Mouse (Mus musculus) embryonic facial prominence, embryonic 11.5 days (tissue): ENCODE data around the gene Hoxa6. TPM values are rescaled to one million over a fixed set of nuclear protein-coding genes. Genes with fewer than 3 reads are reported as not detected.

Source experiments
- ATAC-seq: fragments of 200-750 bp; cut with Nextera tagmentation; replicated peaks from 2 replicates; pipeline ENCODE4 v1.8.0; 2017; ENCODE audit warnings: low read depth; ENCODE audit not compliant: insufficient number of reproducible peaks, low FRiP score, low TSS enrichment
- DNase-seq: peaks from one replicate; pipeline ENCODE4 v3.0.0-alpha.2; 2015; ENCODE audit warnings: low spot score
- H3K27ac ChIP-seq: fragments of 300-500 bp; sonication (generic); replicated peaks from 2 replicates; pipeline ENCODE4 v1.5.1; 2014; ENCODE audit warnings: mild to moderate bottlenecking, low read depth, low read length, control low read depth
- H3K27me3 ChIP-seq: fragments of 300-500 bp; sonication (generic); 2 replicates; pipeline ENCODE4 v1.6.1; 2014; ENCODE audit warnings: mild to moderate bottlenecking, low read length, moderate library complexity, mixed read lengths; ENCODE audit not compliant: control insufficient read depth, insufficient read depth
- H3K36me3 ChIP-seq: fragments of 300-500 bp; sonication (generic); replicated peaks from 2 replicates; pipeline ENCODE4 v1.6.1; 2014; ENCODE audit warnings: low read depth, mild to moderate bottlenecking, low read length, moderate library complexity, mixed read lengths; ENCODE audit not compliant: control insufficient read depth, insufficient read depth
- H3K4me1 ChIP-seq: fragments of 300-500 bp; sonication (generic); 2 replicates; pipeline ENCODE4 v1.6.1; 2014; ENCODE audit warnings: low read length, mixed read lengths; ENCODE audit not compliant: control insufficient read depth, insufficient read depth
- H3K4me2 ChIP-seq: fragments of 300-500 bp; sonication (generic); 2 replicates; pipeline ENCODE4 v1.6.1; 2014; ENCODE audit warnings: low read depth, mild to moderate bottlenecking, control low read depth, low read length, moderate library complexity
- H3K4me3 ChIP-seq: fragments of 300-500 bp; sonication (generic); 2 replicates; pipeline ENCODE4 v1.5.1; 2014; ENCODE audit warnings: low read depth, low read length, control low read depth
- H3K9ac ChIP-seq: fragments of 300-500 bp; sonication (generic); replicated peaks from 2 replicates; pipeline ENCODE4 v1.6.1; 2014; ENCODE audit warnings: mild to moderate bottlenecking, control low read depth, low read length
- H3K9me3 ChIP-seq: fragments of 300-500 bp; sonication (generic); replicated peaks from 2 replicates; pipeline ENCODE4 v1.6.1; 2016; ENCODE audit warnings: mild to moderate bottlenecking, low read length, inconsistent platforms, mixed read lengths; ENCODE audit not compliant: control insufficient read depth
- WGBS: fragments of 180-500 bp; shearing (Covaris S2); extraction: QIAGEN DNeasy Blood & Tissue Kit; methylation state at CpG from one replicate; pipeline ENCODE4 v1.1.7; 2014; 5-methylcytosine and 5-hydroxymethylcytosine counted together
- polyA plus RNA-seq: library from polyadenylated mRNA; unstranded; fragments of >200 nt; fragmentation: Nextera tagmentation; extraction: Ambion mirVana; gene quantifications from 2 replicates; pipeline ENCODE4 v1.2.1, GENCODE M21; 2014

Hoxa6 gene
- polyA plus RNA-seq, 1 experiment from 2014 or later, result not detected

- Histone ChIP-seq H3K36me3 (no peaks in the 10 kb centered on the region), H3K27ac (no peak overlapping the region), H3K4me1 (no peaks in the 10 kb centered on the region), H3K4me2 (no peak overlapping the region), H3K4me3 (no peak overlapping the region), H3K9me3 (no peaks in the 10 kb centered on the region), H3K27me3 (peaks cover 82% of the 10 kb centered on the region), H3K9ac (no peak overlapping the region)
- no peak for DNase-seq
- no peak for ATAC-seq
- WGBS, result 2% methylated on average over 11 of the region's 11 CpGs
These were observed 19.1 kb upstream of the Hoxa6 start for GRCm38 (mm10) chr6:52227470-52228222.

- H3K9me3 ChIP-seq, result no peaks in the 10 kb centered on the region
- 2% methylated on average over 26 of the region's 26 CpGs for WGBS
- H3K36me3 ChIP-seq, result no peaks in the 10 kb centered on the region
- peaks cover 82% of the 10 kb centered on the region for H3K27me3 ChIP-seq
- ATAC-seq (no peak), DNase-seq (no peak)
- no peak overlapping the region for H3K27ac ChIP-seq
- no peak overlapping the region for H3K4me3 ChIP-seq
- H3K4me1 ChIP-seq, result no peaks in the 10 kb centered on the region
- no peak overlapping the region for H3K4me2 ChIP-seq
- H3K9ac ChIP-seq, result no peak overlapping the region
These were observed 18.2 kb upstream of the Hoxa6 start for GRCm38 (mm10) chr6:52226569-52227257.

GRCm38 (mm10) chr6:52225612-52226568 is 17.4 kb upstream of the Hoxa6 start:
- Histone ChIP-seq H3K4me1 (no peaks in the 10 kb centered on the region), H3K36me3 (no peaks in the 10 kb centered on the region), H3K9ac (no peak overlapping the region), H3K4me3 (no peak overlapping the region), H3K27me3 (peaks cover 84% of the 10 kb centered on the region), H3K4me2 (no peak overlapping the region), H3K9me3 (no peaks in the 10 kb centered on the region), H3K27ac (no peak overlapping the region)
- 2% methylated on average over 69 of the region's 69 CpGs for whole genome bisulfite sequencing
- DNase-seq, result no peak
- no peak for ATAC-seq

GRCm38 (mm10) chr6:52224895-52225611 is 16.5 kb upstream of the Hoxa6 start:
- Histone ChIP-seq H3K27ac (no peak overlapping the region), H3K27me3 (peaks cover 82% of the 10 kb centered on the region), H3K4me3 (no peak overlapping the region), H3K4me2 (no peak overlapping the region), H3K9ac (no peak overlapping the region), H3K4me1 (no peaks in the 10 kb centered on the region), H3K9me3 (no peaks in the 10 kb centered on the region), H3K36me3 (no peaks in the 10 kb centered on the region)
- 1% methylated on average over 36 of the region's 36 CpGs for WGBS
- DNase-seq, result no peak
- no peak for ATAC-seq

- ATAC-seq, result no peak
- 2% methylated on average over 24 of the region's 24 CpGs for WGBS
These were observed 15.6 kb upstream of the Hoxa6 start for GRCm38 (mm10) chr6:52223939-52224760.

GRCm38 (mm10) chr6:52222729-52223128 is 14.2 kb upstream of the Hoxa6 start:
- DNase-seq (no peak), ATAC-seq (no peak)
- no peak overlapping the region for H3K27ac ChIP-seq
- 7% methylated on average over 13 of the region's 13 CpGs for WGBS
- H3K9me3 ChIP-seq, result no peaks in the 10 kb centered on the region
- no peaks in the 10 kb centered on the region for H3K36me3 ChIP-seq
- H3K4me3 ChIP-seq, result no peak overlapping the region
- H3K4me1 ChIP-seq, result no peaks in the 10 kb centered on the region; the same call in 1 of the 2 replicates
- peaks cover 87% of the 10 kb centered on the region for H3K27me3 ChIP-seq
- H3K4me2 ChIP-seq, result no peak overlapping the region
- H3K9ac ChIP-seq, result no peak overlapping the region

More at GRCm38 (mm10) chr6:52223939-52224760, 15.6 kb upstream of the Hoxa6 start:
- Histone ChIP-seq H3K36me3 (no peaks in the 10 kb centered on the region), H3K9me3 (no peaks in the 10 kb centered on the region), H3K9ac (no peak overlapping the region), H3K4me1 (no peaks in the 10 kb centered on the region), H3K27ac (no peak overlapping the region), H3K27me3 (peaks cover 83% of the 10 kb centered on the region), H3K4me3 (no peak overlapping the region), H3K4me2 (no peak overlapping the region)
- DNase-seq, result no peak
